Mouse (Mus musculus): ENCODE measurements at regions not wholly inside any gene's neighbourhood (a gene's known extent, or its start where the extent isn't known, plus 50 kb on each side); places are given as distances from the start of the nearest gene placed in this dataset.

DNA sequence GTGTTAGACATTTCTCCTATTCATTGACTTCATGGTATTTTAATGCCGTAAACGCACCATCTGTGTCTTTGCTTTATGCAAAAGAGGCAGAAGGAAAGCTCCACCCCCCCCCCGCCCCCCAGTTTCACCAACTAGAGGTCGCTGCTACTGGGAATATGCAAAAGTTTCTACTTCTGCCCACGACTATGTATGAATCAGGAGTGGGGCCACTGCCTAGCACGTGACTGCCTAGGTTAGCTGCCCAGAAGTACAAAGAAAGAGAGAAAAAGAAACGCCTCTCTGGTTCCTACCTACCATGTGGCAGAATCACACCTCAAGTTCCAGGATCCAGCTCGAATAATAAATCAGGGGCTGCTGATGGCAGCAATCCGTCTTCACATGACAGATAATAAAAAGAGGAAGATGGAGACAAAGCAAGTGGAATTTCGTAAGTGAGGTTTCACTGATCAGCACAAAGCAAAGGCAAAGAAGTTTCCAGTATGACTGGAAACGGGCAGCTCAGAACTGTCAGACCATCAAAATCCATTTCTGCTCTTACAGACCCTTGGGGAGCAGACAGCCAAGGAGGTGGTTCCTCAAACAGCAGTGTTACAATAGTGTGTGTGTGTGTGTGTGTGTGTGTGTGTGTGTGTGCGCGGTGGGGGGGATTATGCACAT lies 108.9 kb upstream of the Ppm1h start:
- no peak for DNase-seq

DNA sequence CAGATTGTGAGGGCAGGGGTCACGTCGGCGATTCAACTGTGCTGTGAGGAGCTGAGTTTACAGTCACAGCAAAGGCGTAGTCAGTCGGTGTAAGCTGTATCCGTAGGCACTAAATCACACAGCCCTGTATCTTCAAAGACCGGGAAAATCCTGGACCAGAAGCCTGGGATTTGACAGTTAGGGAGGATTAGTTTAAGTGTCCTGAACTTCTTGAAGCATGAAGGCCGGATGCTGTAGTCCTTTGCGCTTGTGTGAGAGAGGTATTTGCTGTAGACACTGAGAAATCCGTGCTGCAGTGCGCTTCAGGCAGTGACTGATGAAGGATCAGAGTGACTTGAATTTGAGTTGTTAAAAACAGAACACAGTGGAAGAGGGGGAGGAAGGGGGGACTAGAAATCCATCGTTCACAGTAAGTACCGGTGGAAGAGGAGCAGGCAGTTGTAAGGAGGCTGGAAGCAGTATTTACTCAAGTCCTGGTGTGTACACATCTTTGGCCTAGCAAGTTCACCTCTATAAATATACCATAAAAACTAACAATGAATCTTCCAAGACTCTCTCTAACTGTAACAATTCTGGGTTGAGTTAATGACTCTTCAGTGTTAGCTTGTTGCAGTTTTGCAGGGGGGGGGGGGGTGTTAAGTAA lies 107.5 kb upstream of the Ppm1h start:
- DNase-seq, result no peak

GRCm38 (mm10) chr10:122576171-122577063 lies 102.1 kb upstream of the Ppm1h start:
- no peak for DNase-seq

DNA sequence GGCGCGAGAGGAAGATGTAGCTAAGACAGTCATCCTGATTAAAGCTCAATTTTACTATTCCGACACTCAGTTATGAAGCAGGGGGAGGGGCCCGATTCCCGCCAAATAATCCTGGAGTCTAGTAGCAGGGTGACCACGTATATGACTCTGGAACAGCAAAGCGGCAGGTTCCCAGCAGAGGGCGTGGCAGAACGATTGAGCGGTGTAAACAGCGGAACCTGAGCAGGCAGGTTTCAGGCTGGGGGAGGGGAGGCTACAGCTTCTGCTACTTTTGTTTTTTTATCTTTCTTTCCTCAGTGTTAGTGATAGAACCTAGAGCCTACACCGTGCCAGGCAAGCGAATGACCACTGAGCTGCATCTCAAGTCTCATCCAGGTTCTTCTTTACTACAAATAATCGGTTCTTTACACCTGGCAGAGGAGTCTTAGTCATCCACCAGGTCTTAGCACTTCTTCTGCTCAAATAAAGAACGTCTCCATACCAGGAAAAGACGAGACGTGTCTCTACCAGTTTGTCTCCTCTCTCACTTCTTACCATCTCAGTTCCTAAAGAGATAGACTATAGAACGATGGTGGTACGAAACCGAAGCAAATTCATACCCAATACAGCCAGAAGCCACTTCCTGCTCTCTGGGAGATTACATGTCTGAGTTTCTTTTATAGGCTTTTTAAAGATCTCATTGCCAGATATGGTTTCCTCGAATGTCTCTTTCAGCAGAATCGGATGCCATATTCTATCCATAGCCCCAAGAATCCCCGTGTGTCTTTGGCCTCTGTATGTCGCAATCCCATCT lies 100.2 kb upstream of the Ppm1h start:
- no peak for DNase-seq

DNA sequence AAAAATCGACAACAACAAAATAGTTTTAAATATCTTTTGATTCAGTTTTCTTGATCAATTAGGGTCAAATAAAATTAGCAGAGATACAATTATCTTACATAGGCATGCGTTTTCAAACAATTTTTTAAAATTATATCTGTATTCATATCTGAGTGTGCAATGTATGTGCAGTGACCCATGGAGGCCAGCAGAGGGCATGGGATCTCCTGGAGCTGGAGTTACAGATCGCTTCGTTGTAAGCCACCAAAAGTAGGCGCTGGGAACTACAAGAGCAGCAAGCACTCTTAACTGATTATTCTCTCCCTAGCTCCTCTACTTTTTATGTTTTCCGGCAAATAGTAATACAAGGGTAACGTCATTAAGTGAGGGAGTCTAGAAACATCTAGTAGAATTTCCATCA lies 97.5 kb upstream of the Ppm1h start:
- peak in 1 of 2 experiments; percentile 1 for DNase-seq

GRCm38 (mm10) chr10:122587541-122587940 lies 91.0 kb upstream of the Ppm1h start:
- no peak for DNase-seq

GRCm38 (mm10) chr10:122599511-122599910 lies 79.1 kb upstream of the Ppm1h start:
- DNase-seq, result no peak

DNA sequence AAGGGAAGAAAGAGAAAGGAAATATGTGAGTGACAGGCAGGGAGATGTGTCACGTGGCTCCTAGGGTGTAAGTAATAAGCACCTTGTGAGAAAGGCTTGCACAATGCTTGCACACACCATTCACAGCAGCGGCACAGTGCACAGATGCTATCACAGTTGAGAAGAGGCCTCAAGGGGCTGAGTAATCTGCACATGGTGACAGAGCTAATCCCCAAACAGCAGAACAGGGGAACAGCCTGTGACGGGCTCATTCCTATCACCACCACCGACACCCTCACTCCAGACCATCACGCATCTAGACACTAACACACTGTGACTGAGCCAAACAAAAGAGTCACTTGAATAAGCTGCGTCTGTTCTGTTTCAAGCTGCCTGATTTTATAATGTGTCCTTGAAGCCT lies 76.2 kb upstream of the Ppm1h start:
- no peak for DNase-seq

- no peak for DNase-seq
Observed at GRCm38 (mm10) chr10:122603960-122604359, 74.6 kb upstream of the Ppm1h start.

GRCm38 (mm10) chr10:122613281-122613680 lies 65.3 kb upstream of the Ppm1h start:
- no peak for DNase-seq

DNA sequence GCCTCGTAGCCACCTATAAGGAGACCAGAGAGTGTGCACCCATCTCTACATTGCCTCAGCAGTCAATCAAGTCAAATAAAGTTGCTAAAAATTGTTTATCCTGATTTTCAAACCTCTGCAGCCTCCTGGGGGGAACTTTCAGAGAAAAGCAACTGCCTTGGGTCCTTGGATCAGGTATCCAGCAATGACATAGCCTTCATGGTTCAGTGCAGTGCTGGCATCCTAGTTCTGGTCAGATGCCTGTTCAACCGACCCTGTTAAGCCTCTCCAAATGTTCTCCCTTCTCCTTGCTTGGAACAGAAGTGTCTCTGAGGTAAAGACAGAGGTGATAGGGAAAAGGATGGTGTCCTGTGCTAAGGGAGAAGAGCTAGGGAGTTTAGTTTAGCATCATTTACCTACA lies 64.7 kb upstream of the Ppm1h start:
- no peak for DNase-seq

DNA sequence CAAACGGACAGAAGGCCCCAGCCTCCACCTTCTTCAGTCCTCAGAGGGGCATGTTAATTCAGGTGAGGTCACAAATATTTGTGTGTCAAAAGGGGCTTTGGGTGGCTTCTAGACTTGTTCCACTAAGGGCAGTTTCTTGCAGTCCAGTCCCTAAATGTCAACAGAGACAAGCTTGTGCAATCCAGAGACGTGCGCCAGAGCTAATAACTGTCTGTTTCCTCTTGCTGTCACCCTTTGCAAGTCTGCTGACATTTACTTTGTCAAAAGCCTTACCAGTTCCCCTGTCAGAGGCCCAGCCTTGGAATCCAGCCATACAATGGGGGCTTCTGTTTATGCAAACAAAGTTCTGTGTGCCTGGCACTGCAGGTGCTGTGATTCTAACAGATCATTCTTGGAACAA lies 63.8 kb upstream of the Ppm1h start:
- DNase-seq, result no peak

- DNase-seq, result no peak
Observed at GRCm38 (mm10) chr10:122615658-122616057, 62.9 kb upstream of the Ppm1h start.

- DNase-seq, result no peak
Observed at GRCm38 (mm10) chr10:122616385-122616784, 62.2 kb upstream of the Ppm1h start.

DNA sequence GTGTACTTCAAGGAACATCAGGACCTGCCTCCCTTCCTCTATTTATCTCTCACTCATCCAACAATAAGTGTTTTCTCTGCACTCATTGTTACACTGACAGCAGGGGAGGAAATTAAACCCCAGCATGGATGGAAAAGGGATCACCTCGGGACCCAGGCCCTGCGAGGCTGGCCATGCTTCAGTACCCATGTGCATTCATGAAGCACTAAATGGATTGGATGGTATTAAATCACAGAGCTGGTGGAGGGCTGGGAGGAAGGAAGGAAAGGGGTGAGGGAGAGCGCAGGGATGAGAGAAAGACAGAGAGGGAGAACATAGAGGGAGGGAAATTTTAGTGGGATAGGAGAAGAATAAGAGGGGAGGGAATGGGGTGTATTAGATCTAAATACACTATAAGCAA lies 59.7 kb upstream of the Ppm1h start:
- no peak for DNase-seq

GRCm38 (mm10) chr10:122619406-122620116 lies 59.0 kb upstream of the Ppm1h start:
- DNase-seq, result no peak
